Mouse (Mus musculus) erythroblast, embryonic 14.5 days (primary cell): ENCODE data around the gene Notch4.

Experiments used
- GATA1 ChIP-seq: IDR thresholded peaks from 2 replicates; pipeline ENCODE4 v1.6.1; 2012; ENCODE audit warnings: low read length, inconsistent platforms, mixed read lengths
- TAL1 ChIP-seq: IDR thresholded peaks from 3 replicates; pipeline ENCODE4 v1.6.1; 2012; ENCODE audit warnings: low read length, inconsistent platforms, mixed read lengths

DNA sequence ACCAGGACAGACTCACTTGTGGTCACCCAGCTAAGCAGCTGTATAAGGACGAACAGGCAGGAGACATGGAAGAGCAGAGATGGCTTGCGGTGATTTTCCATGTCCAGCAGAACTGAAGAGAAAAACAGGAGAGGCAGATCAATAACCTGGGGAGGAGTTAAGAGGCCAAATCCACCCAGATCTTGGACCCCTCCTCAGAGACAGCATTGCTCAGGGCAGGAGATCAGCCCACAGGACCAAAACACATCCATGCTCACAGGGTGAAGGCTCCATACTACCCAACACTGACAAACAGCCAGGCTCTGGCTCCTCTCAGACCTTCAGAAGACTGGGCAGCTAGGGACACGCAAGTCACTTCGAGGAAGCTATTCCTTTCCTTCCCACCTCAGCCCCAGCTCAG is 46.8 kb upstream of the Notch4 start, which contains the start of gene Btnl6:
- TF ChIP-seq GATA1 = no peak
- no peak for TF ChIP-seq TAL1
